Mouse (Mus musculus): Measurements from ENCODE around the gene Pnkp. TPM values are rescaled to one million over a fixed set of nuclear protein-coding genes. Genes with fewer than 3 reads are reported as not detected.

The Pnkp gene
- polyA plus RNA-seq (2015; fragmentation: Nextera tagmentation; extraction: Ambion mirVana) = 44.6 and 51.7 TPM in 2 replicates

DNA sequence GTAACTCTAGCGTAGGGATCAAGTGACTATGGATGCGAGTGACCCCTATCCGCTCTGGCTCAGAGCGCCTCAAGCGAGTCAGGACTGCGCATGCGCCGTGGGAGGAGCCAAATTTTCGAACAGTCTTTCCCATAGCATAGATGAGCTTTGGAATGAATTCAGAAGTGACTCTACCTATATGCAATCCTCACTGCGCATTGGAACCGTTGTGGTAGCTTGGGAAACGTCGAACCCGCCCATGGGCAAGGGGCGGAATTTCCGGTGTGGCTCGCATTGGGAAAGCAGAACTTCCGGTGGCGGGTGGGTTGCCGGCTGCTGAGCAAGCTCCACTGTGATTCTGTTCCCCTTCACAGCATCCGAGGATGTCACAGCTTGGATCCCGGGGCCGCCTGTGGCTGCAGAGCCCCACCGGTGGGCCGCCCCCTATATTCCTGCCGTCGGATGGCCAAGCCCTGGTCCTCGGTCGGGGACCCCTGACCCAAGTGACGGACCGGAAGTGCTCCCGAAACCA lies at the start of gene Pnkp:
Gene Pnkp (plus strand): TSS at position 98 of the 511 bp plus-strand sequence.

GRCm38 (mm10) chr7:44815721-44816469 lies 41.0 kb upstream of the Pnkp start, which contains the start of the genes Nup62 and Il4i1:
Nup62 (plus strand) TSS chr7:44816088.
Il4i1 (plus strand) TSS chr7:44816387.

GRCm38 (mm10) chr7:44816470-44817021 lies 40.4 kb upstream of the Pnkp start, which contains the start of gene Atf5:
Atf5 (minus strand) TSS chr7:44816658.

GRCm38 (mm10) chr7:44848561-44849415 lies 8.2 kb upstream of the Pnkp start, which contains the start of the genes Akt1s1 and Tbc1d17:
Akt1s1 (plus strand) TSS chr7:44848991.
Tbc1d17 (minus strand) TSS chr7:44849079.

DNA sequence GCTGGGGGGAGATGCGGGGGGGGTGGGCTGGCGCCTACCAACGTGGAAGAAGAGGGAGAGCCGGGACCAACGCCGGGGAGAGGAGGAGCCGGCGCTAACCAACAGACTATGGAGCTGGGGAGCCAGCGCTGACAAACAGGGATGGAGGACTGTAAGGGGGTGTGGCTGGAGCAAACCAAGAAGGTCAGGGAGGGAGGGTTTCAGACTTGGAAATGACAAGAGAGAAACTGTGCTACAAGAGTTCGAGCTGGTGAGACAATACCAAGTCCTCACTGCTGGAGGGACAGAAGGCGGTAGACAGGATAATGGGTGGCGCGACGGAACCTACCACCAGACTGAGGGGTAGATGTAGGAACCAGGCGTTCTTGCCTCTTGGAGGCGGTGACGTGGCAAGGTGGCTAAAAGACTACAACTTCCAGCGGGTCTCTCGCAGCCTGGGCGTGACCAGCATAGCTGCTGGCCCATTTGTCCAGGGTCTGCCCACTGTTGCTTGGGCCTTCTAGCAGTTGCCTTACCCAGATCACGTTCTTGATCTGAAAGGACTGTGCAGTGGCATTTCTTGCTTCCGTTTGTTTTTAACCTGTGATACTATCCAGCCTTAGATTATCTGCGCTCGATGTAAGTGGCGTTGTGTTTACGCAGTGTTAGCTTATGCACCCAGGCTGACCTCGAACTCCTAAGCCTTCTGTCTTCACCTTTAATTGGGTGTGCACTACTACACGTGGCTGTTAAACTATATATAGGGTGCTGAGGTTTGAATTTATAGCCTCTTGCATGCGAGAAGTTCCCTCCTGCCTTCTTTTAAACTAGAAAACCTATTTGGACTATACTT lies 13.0 kb downstream of the Pnkp start, which contains the start of gene Ptov1:
Gene Ptov1 (minus strand): TSS at position 92 of the 832 bp plus-strand sequence.

DNA sequence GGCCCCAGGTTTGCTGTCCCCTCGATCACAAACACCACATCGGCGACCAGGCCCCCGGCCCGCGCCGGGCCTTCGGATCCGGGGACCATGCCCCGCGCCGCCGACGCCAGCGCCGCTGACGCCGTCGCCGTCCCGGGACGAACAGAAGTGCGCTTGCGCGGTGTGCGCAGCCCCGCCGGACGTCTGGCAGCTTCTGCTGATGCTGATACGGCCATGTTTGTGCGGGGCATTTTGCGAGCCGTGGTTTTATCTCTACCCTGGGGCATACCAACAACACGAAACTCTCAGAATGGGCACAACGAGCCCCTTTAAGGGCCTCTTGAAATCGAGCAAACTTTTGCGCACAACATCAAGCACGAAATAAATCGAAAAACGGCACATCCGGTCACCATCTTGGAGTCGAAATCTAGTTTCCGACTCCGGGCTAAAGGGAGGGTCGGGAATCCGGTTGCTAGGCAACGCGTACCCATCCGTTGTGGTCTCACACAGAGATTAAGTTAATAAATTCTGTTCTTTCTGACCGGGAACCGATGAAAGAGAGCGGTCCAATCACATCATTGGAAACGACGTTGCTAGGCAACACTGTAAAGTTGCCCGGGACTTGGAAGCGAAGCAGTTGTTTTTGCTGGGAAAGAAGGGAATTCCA lies 35.5 kb downstream of the Pnkp start, which contains the start of gene Med25:
Gene Med25 (minus strand): TSS at position 437 of the 646 bp plus-strand sequence.

DNA sequence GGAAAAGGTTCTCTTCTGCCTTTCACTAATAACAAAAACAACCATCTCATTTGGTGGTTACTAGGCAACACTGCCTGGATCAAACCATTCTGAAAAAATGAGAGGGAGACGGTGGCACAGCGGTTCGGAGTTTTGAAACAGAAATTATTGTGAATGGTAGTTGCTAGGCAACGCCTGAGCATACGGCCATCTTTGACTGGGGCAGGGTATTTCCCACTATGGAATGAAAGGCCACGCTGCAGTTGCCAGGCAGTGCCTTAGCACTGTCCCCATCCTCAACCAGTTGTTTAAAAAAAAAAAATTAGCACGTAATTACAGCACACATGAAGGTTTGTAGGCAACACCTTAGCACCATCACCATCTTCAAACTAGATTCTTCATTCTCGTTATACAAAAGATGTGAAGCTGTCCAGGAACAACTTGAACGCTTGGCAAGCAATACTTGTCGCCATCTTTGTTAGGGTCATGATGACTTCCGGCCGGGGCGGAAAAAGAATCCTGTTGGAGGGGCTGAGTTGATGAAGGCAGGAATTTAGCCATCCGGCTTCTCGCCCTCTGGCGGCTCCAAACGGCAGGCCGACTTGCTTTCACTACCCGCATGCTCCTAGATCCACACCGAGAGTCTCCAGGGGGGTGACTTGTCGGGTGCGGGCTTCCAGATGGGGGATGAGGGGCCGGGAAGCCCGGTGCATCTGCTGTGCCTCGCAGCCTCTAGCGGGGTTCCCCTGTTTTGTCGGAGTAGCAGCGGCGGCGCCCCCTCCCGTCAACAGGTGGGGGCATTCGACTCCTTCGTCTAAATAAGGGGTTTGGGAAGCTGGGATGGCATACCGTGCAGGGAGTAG lies 38.9 kb downstream of the Pnkp start, which contains the start of gene Fuz:
Gene Fuz (plus strand): TSS at position 487 of the 842 bp plus-strand sequence.

MicroRNAs encoded within 50 kb of the gene (microRNA counts, 519-probe panel; counts per million panel counts)
- 88.3 counts per million for microRNA mmu-miR-707

Other genes with a start within 250 kb of the Pnkp start
- not detected in 2 replicates for gene Myh14, start 186.3 kb upstream of the Pnkp start, polyA plus RNA-seq (2015; fragmentation: Nextera tagmentation; extraction: Ambion mirVana)
- not detected in 2 replicates for gene Izumo2, start 148.4 kb upstream of the Pnkp start, polyA plus RNA-seq (2015; fragmentation: Nextera tagmentation; extraction: Ambion mirVana)
- gene Vrk3, start 108.7 kb upstream of the Pnkp start, polyA plus RNA-seq (2015; fragmentation: Nextera tagmentation; extraction: Ambion mirVana) = 29.3 and 31.6 TPM in 2 replicates
- 0.34 and 0.58 TPM in 2 replicates for gene Zfp473, start 106.1 kb upstream of the Pnkp start, polyA plus RNA-seq (2015; fragmentation: Nextera tagmentation; extraction: Ambion mirVana)
- 54.6 and 55.9 TPM in 2 replicates for gene Nup62, start 41.1 kb upstream of the Pnkp start, polyA plus RNA-seq (2015; fragmentation: Nextera tagmentation; extraction: Ambion mirVana)
- 2.1 and 2.3 TPM in 2 replicates for gene Il4i1, start 40.8 kb upstream of the Pnkp start, polyA plus RNA-seq (2015; fragmentation: Nextera tagmentation; extraction: Ambion mirVana)
- gene Atf5, start 40.5 kb upstream of the Pnkp start, polyA plus RNA-seq (2015; fragmentation: Nextera tagmentation; extraction: Ambion mirVana) = 2.1 and 2.6 TPM in 2 replicates
- gene Akt1s1, start 8.1 kb upstream of the Pnkp start, polyA plus RNA-seq (2015; fragmentation: Nextera tagmentation; extraction: Ambion mirVana) = 30.3 and 34.1 TPM in 2 replicates
- 34.9 and 39.2 TPM in 2 replicates for gene Tbc1d17, start 8.1 kb upstream of the Pnkp start, polyA plus RNA-seq (2015; fragmentation: Nextera tagmentation; extraction: Ambion mirVana)
- gene Ptov1, start 12.6 kb downstream of the Pnkp start, polyA plus RNA-seq (2015; fragmentation: Nextera tagmentation; extraction: Ambion mirVana) = 75.8 and 108 TPM in 2 replicates
- 39.9 and 44.7 TPM in 2 replicates for gene Med25, start 35.6 kb downstream of the Pnkp start, polyA plus RNA-seq (2015; fragmentation: Nextera tagmentation; extraction: Ambion mirVana)
- 6.4 and 7.7 TPM in 2 replicates for gene Fuz, start 38.9 kb downstream of the Pnkp start, polyA plus RNA-seq (2015; fragmentation: Nextera tagmentation; extraction: Ambion mirVana)
- gene Ap2a1, start 72.4 kb downstream of the Pnkp start, polyA plus RNA-seq (2015; fragmentation: Nextera tagmentation; extraction: Ambion mirVana) = 54.9 and 61.8 TPM in 2 replicates
- gene Tsks, start 86.1 kb downstream of the Pnkp start, polyA plus RNA-seq (2015; fragmentation: Nextera tagmentation; extraction: Ambion mirVana) = 0.17 TPM in 1 of 2 replicates, not detected in the other
- gene Cpt1c, start 117.7 kb downstream of the Pnkp start, polyA plus RNA-seq (2015; fragmentation: Nextera tagmentation; extraction: Ambion mirVana) = 3.7 and 4.5 TPM in 2 replicates
- 215 and 217 TPM in 2 replicates for gene Prmt1, start 129.4 kb downstream of the Pnkp start, polyA plus RNA-seq (2015; fragmentation: Nextera tagmentation; extraction: Ambion mirVana)
- gene Irf3, start 140.5 kb downstream of the Pnkp start, polyA plus RNA-seq (2015; fragmentation: Nextera tagmentation; extraction: Ambion mirVana) = 54.1 and 62.3 TPM in 2 replicates
- gene Bcl2l12, start 141.6 kb downstream of the Pnkp start, polyA plus RNA-seq (2015; fragmentation: Nextera tagmentation; extraction: Ambion mirVana) = 28.5 and 32.0 TPM in 2 replicates
- gene Scaf1, start 159.2 kb downstream of the Pnkp start, polyA plus RNA-seq (2015; fragmentation: Nextera tagmentation; extraction: Ambion mirVana) = 15.0 and 17.0 TPM in 2 replicates
- 25.6 and 26.0 TPM in 2 replicates for gene Rras, start 160.8 kb downstream of the Pnkp start, polyA plus RNA-seq (2015; fragmentation: Nextera tagmentation; extraction: Ambion mirVana)
- gene Prr12, start 195.7 kb downstream of the Pnkp start, polyA plus RNA-seq (2015; fragmentation: Nextera tagmentation; extraction: Ambion mirVana) = 3.9 and 5.0 TPM in 2 replicates
- 37.2 and 45.0 TPM in 2 replicates for gene Nosip, start 205.3 kb downstream of the Pnkp start, polyA plus RNA-seq (2015; fragmentation: Nextera tagmentation; extraction: Ambion mirVana)
- 10.0 and 12.4 TPM in 2 replicates for gene Prrg2, start 205.5 kb downstream of the Pnkp start, polyA plus RNA-seq (2015; fragmentation: Nextera tagmentation; extraction: Ambion mirVana)
- gene Rcn3, start 235.1 kb downstream of the Pnkp start, polyA plus RNA-seq (2015; fragmentation: Nextera tagmentation; extraction: Ambion mirVana) = 80.3 and 93.9 TPM in 2 replicates
- 59.4 and 86.0 TPM in 2 replicates for gene Fcgrt, start 246.7 kb downstream of the Pnkp start, polyA plus RNA-seq (2015; fragmentation: Nextera tagmentation; extraction: Ambion mirVana)

Data from spleen, postnatal 0 days (tissue).